Mouse (Mus musculus) CH12.LX (cell line): ENCODE measurements at regions not wholly inside any gene's neighbourhood (a gene's known extent, or its start where the extent isn't known, plus 50 kb on each side); places are given as distances from the start of the nearest gene placed in this dataset.

ENCODE experiments used
- DNase-seq: peaks from one replicate; pipeline ENCODE4 v3.0.0-alpha.2; 2013; ENCODE audit errors: extremely low read depth
- H3K27ac ChIP-seq: 2 replicates; pipeline ENCODE4 v1.5.1; 2012; ENCODE audit warnings: low read depth, mild to moderate bottlenecking, control low read depth, moderate library complexity; ENCODE audit not compliant: insufficient read depth
- H3K27me3 ChIP-seq: replicated peaks from 2 replicates; pipeline ENCODE3; 2012; ENCODE audit warnings: inconsistent platforms
- H3K36me3 ChIP-seq, 2 experiments: replicated peaks in 1 of 2; 2 replicates each; pipeline versions ENCODE3 to v1.6.1; 2012; ENCODE audit warnings: inconsistent platforms in 1 of 2, low read length in 1 of 2, mild to moderate bottlenecking in 1 of 2, mixed read lengths in 1 of 2, moderate library complexity in 1 of 2; ENCODE audit not compliant: control insufficient read depth in 1 of 2, insufficient read depth in 1 of 2
- H3K4me1 ChIP-seq, 2 experiments: 2 replicates each; pipeline ENCODE4 v1.6.1; 2012; ENCODE audit warnings: inconsistent platforms in 1 of 2, moderate library complexity in 1 of 2; ENCODE audit not compliant: insufficient read depth in 2 of 2, control insufficient read depth in 1 of 2
- H3K4me2 ChIP-seq: 2 replicates; pipeline ENCODE4 v1.6.1; 2012; ENCODE audit warnings: low read depth, mild to moderate bottlenecking, control low read depth; ENCODE audit not compliant: poor library complexity, insufficient read depth, severe bottlenecking
- H3K4me3 ChIP-seq, 3 experiments: fragments of 150-350 bp in 1 of 3; sonication (generic) in 1 of 3; replicated peaks in 1 of 3; 2 replicates each; pipeline versions ENCODE3 to v1.5.1; 2011 to 2012; ENCODE audit warnings: low read depth in 2 of 3, low read length in 2 of 3, mild to moderate bottlenecking in 2 of 3, moderate library complexity in 2 of 3, control low read depth in 1 of 3, improper control_type of control experiment in 1 of 3, inconsistent platforms in 1 of 3, mixed read lengths in 1 of 3; ENCODE audit not compliant: poor library complexity in 1 of 3
- H3K79me2 ChIP-seq: replicated peaks from 2 replicates; pipeline ENCODE4 v1.6.1; 2012; ENCODE audit warnings: mild to moderate bottlenecking, moderate library complexity; ENCODE audit not compliant: control insufficient read depth, poor library complexity, insufficient read depth, severe bottlenecking; ENCODE audit errors: extremely low read depth
- H3K9ac ChIP-seq: 2 replicates; pipeline ENCODE4 v1.6.1; 2012; ENCODE audit warnings: low read depth, mild to moderate bottlenecking, control low read depth, moderate library complexity; ENCODE audit not compliant: insufficient read depth
- H3K9me3 ChIP-seq: replicated peaks from 2 replicates; pipeline ENCODE3; 2012; ENCODE audit warnings: low read length, inconsistent platforms, mixed read lengths
- CHD1 ChIP-seq: IDR thresholded peaks from 2 replicates; pipeline ENCODE4 v1.6.1; 2012; ENCODE audit warnings: low read depth, low read length, improper control_type of control experiment, inconsistent platforms
- CHD2 ChIP-seq: IDR thresholded peaks from 2 replicates; pipeline ENCODE4 v1.6.1; 2011; ENCODE audit warnings: low read length, improper control_type of control experiment
- CTCF ChIP-seq, 2 experiments: IDR thresholded peaks in 1 of 2; conservative IDR thresholded peaks in 1 of 2; 2 replicates each; pipeline ENCODE4 v1.5.1; 2011 to 2012; ENCODE audit warnings: low read depth in 2 of 2, low read length in 2 of 2, improper control_type of control experiment in 1 of 2, inconsistent platforms in 1 of 2, mild to moderate bottlenecking in 1 of 2, moderate library complexity in 1 of 2
- E2F4 ChIP-seq: IDR thresholded peaks from 2 replicates; pipeline ENCODE4 v1.6.1; 2011; ENCODE audit warnings: low read depth, low read length, improper control_type of control experiment; ENCODE audit not compliant: insufficient replicate concordance
- EP300 ChIP-seq: IDR thresholded peaks from 2 replicates; pipeline ENCODE4 v1.6.1; 2011; ENCODE audit warnings: low read length, improper control_type of control experiment
- ETS1 ChIP-seq: conservative IDR thresholded peaks from 2 replicates; pipeline ENCODE4 v1.6.1; 2012; ENCODE audit warnings: low read depth, mild to moderate bottlenecking, inconsistent platforms, low read length, improper control_type of control experiment, moderate library complexity
- HCFC1 ChIP-seq: IDR thresholded peaks from 2 replicates; pipeline ENCODE4 v1.6.1; 2012; ENCODE audit warnings: low read depth, mild to moderate bottlenecking, inconsistent platforms, low read length, improper control_type of control experiment
- IRF4 ChIP-seq: IDR thresholded peaks from 2 replicates; pipeline ENCODE4 v1.6.1; 2014; ENCODE audit warnings: low read depth, mild to moderate bottlenecking, inconsistent platforms, low read length, improper control_type of control experiment
- JUN ChIP-seq: IDR thresholded peaks from 2 replicates; pipeline ENCODE4 v1.6.1; 2011; ENCODE audit warnings: low read depth, mild to moderate bottlenecking, low read length, improper control_type of control experiment, moderate library complexity; ENCODE audit not compliant: insufficient read depth
- MAFK ChIP-seq: IDR thresholded peaks from 2 replicates; pipeline ENCODE4 v1.6.1; 2011; ENCODE audit warnings: low read length, improper control_type of control experiment; ENCODE audit not compliant: insufficient replicate concordance
- MAX ChIP-seq: IDR thresholded peaks from 2 replicates; pipeline ENCODE4 v1.6.1; 2011; ENCODE audit warnings: low read length, improper control_type of control experiment
- MAZ ChIP-seq: IDR thresholded peaks from 2 replicates; pipeline ENCODE4 v1.6.1; 2012; ENCODE audit warnings: low read depth, mild to moderate bottlenecking, inconsistent platforms, low read length, improper control_type of control experiment, moderate library complexity
- MEF2A ChIP-seq: IDR thresholded peaks from 2 replicates; pipeline ENCODE4 v1.6.1; 2014; ENCODE audit warnings: low read depth, mild to moderate bottlenecking, inconsistent platforms, low read length, improper control_type of control experiment, borderline replicate concordance
- PAX5 ChIP-seq: IDR thresholded peaks from 2 replicates; pipeline ENCODE4 v1.6.1; 2012; ENCODE audit warnings: low read length, inconsistent platforms, mixed read lengths
- RAD21 ChIP-seq: IDR thresholded peaks from 2 replicates; pipeline ENCODE4 v1.6.1; 2011; ENCODE audit warnings: low read depth, mild to moderate bottlenecking, low read length, improper control_type of control experiment, moderate library complexity
- SIN3A ChIP-seq: IDR thresholded peaks from 2 replicates; pipeline ENCODE4 v1.6.1; 2012; ENCODE audit warnings: low read length, improper control_type of control experiment, inconsistent platforms
- TCF12 ChIP-seq: IDR thresholded peaks from 2 replicates; pipeline ENCODE4 v1.6.1; 2014; ENCODE audit warnings: low read depth, mild to moderate bottlenecking, inconsistent platforms, low read length, improper control_type of control experiment
- USF2 ChIP-seq: conservative IDR thresholded peaks from 2 replicates; pipeline ENCODE4 v1.6.1; 2011; ENCODE audit warnings: low read depth, low read length, improper control_type of control experiment
- ZKSCAN1 ChIP-seq: IDR thresholded peaks from 2 replicates; pipeline ENCODE4 v1.6.1; 2012; ENCODE audit warnings: low read depth, inconsistent platforms, low read length, improper control_type of control experiment, borderline replicate concordance
- ZMIZ1 ChIP-seq: IDR thresholded peaks from 2 replicates; pipeline ENCODE4 v1.6.1; 2012; ENCODE audit warnings: low read depth, mild to moderate bottlenecking, inconsistent platforms, low read length, improper control_type of control experiment
- ZNF384 ChIP-seq: IDR thresholded peaks from 2 replicates; pipeline ENCODE4 v1.6.1; 2012; ENCODE audit warnings: low read depth, low read length, improper control_type of control experiment, inconsistent platforms
- dilution Hi-C: fragments of 300-500 bp; cut with MboI; formaldehyde crosslinking; loops from 2 replicates; pipeline ENCODE4 v1.14.3; 2020; ENCODE audit warnings: low sequenced_read_pairs; ENCODE audit not compliant: extremely low pct_unique_long_range_greater_than_20kb, extremely low pct_ligation_motif_present
- in situ Hi-C: fragments of 300-500 bp; cut with MboI; formaldehyde crosslinking; loops from 3 replicates; pipeline ENCODE4 v1.14.3; 2019; ENCODE audit warnings: low sequenced_read_pairs, low pct_ligation_motif_present, low pct_unique_long_range_greater_than_20kb, mixed read lengths

- in situ Hi-C loops, result no loop called here
- no peak for TF ChIP-seq EP300
- no peak for TF ChIP-seq MAZ
- TF ChIP-seq IRF4, result no peak
- no peak for TF ChIP-seq HCFC1
- no peak for TF ChIP-seq ZNF384
- no peak for TF ChIP-seq JUN
- no peak for TF ChIP-seq ETS1
- TF ChIP-seq SIN3A, result no peak
- no peak for TF ChIP-seq TCF12
- no peak for TF ChIP-seq MAX
- TF ChIP-seq RAD21, result no peak
- TF ChIP-seq CHD2, result no peak
- no peak for TF ChIP-seq E2F4
- no peak for TF ChIP-seq ZKSCAN1
- no peak for TF ChIP-seq MAFK
- TF ChIP-seq USF2, result no peak
- TF ChIP-seq ZMIZ1, result no peak
- TF ChIP-seq CHD1, result no peak
- TF ChIP-seq, all 38 proteins: peak for 0
- no peaks in the 10 kb centered on the region for H3K36me3 ChIP-seq
- dilution Hi-C loops, result no loop called here
- no peak overlapping the region for H3K4me3 ChIP-seq
- H3K9me3 ChIP-seq, result no peaks in the 10 kb centered on the region
- DNase-seq, result no peak
- no peaks in the 10 kb centered on the region for H3K79me2 ChIP-seq
- H3K4me2 ChIP-seq, result no peak overlapping the region
- H3K4me1 ChIP-seq, result peaks cover 0 to 7% of the 10 kb centered on the region in 2 experiments; a peak in 2 of 4 replicates
- H3K27ac ChIP-seq, result no peak overlapping the region
- H3K27me3 ChIP-seq, result no peaks in the 10 kb centered on the region
- no peak overlapping the region for H3K9ac ChIP-seq
Observed at GRCm38 (mm10) chr8:34233705-34234104, 122.2 kb upstream of the Gm10131 start.

- Histone ChIP-seq H3K9ac (no peak overlapping the region), H3K9me3 (no peaks in the 10 kb centered on the region), H3K36me3 (no peaks in the 10 kb centered on the region), H3K27me3 (no peaks in the 10 kb centered on the region), H3K79me2 (no peaks in the 10 kb centered on the region)
- in situ Hi-C loops, result no loop called here
- no peak for TF ChIP-seq CTCF (conservative IDR thresholded peaks at IDR 0.05 in 1 of 2, IDR thresholded peaks at IDR 0.05 in 1 of 2; ENCODE audit: low read depth in 2 of 2, low read length in 2 of 2)
- no peak for TF ChIP-seq PAX5
- TF ChIP-seq MEF2A, result peak; percentile 49; the same call in 1 of the 2 replicates
- TF ChIP-seq, all 38 proteins: peak for 1
- Histone ChIP-seq H3K4me3 (no peak overlapping the region), H3K4me2 (no peak overlapping the region), H3K4me1 (peaks cover 0 to 7% of the 10 kb centered on the region in 2 experiments; a peak in 2 of 4 replicates), H3K27ac (no peak overlapping the region)
- DNase-seq, result peak; percentile 20
- dilution Hi-C loops, result no loop called here
Observed at GRCm38 (mm10) chr8:34229477-34229876, 117.9 kb upstream of the Gm10131 start.
